Mouse (Mus musculus): ENCODE results near the gene Dip2b. TPM values are rescaled to one million over a fixed set of nuclear protein-coding genes. Genes with fewer than 3 reads are reported as not detected.

Gene Dip2b
- polyA plus RNA-seq, 1 experiment from 2014 or later, result 18.1 TPM

- peaks cover 6% of the 10 kb centered on the region; the same call in 1 of the 2 replicates for H3K36me3 ChIP-seq (ENCODE audit: insufficient read depth)
- no peaks in the 10 kb centered on the region for H3K27me3 ChIP-seq (ENCODE audit: insufficient read depth, low read length)
- H3K27ac ChIP-seq (ENCODE audit: low read depth), result no peak overlapping the region
- no peaks in the 10 kb centered on the region for H3K9me3 ChIP-seq (ENCODE audit: low read depth, low read length)
- DNase-seq (no peak), ATAC-seq (ENCODE audit: insufficient read depth) (no peak)
- no peak for TF ChIP-seq CTCF (IDR thresholded peaks at IDR 0.05; ENCODE audit: low read depth)
- H3K4me1 ChIP-seq (ENCODE audit: insufficient read depth), result no peaks in the 10 kb centered on the region
- no peak overlapping the region for H3K9ac ChIP-seq
- no peak overlapping the region for H3K4me3 ChIP-seq (ENCODE audit: low read depth, low read length)
- WGBS, result 64% methylated on average over 7 of the region's 7 CpGs
- no peak overlapping the region for H3K4me2 ChIP-seq
Measured at GRCm38 (mm10) chr15:100050940-100051339, 12.5 kb downstream of the Dip2b start.

- Histone ChIP-seq H3K36me3 (ENCODE audit: insufficient read depth) (peaks cover 6% of the 10 kb centered on the region; the same call in 1 of the 2 replicates), H3K4me2 (no peak overlapping the region), H3K9me3 (ENCODE audit: low read depth, low read length) (no peaks in the 10 kb centered on the region), H3K4me1 (ENCODE audit: insufficient read depth) (no peaks in the 10 kb centered on the region), H3K27ac (ENCODE audit: low read depth) (no peak overlapping the region; the same call in 1 of the 2 replicates), H3K4me3 (ENCODE audit: low read depth, low read length) (no peak overlapping the region), H3K27me3 (ENCODE audit: insufficient read depth, low read length) (no peaks in the 10 kb centered on the region), H3K9ac (no peak overlapping the region)
- ATAC-seq (ENCODE audit: insufficient read depth) (no peak), DNase-seq (no peak)
- no peak for TF ChIP-seq CTCF (IDR thresholded peaks at IDR 0.05; ENCODE audit: low read depth)
- 56% methylated on average over 3 of the region's 3 CpGs for WGBS
Measured at GRCm38 (mm10) chr15:100052726-100053125, 14.3 kb downstream of the Dip2b start.

- H3K27me3 ChIP-seq (ENCODE audit: insufficient read depth, low read length), result no peaks in the 10 kb centered on the region
- H3K4me1 ChIP-seq (ENCODE audit: insufficient read depth), result no peaks in the 10 kb centered on the region; the same call in 1 of the 2 replicates
- no peak overlapping the region for H3K9ac ChIP-seq
- no peak overlapping the region for H3K4me3 ChIP-seq (ENCODE audit: low read depth, low read length)
- DNase-seq, result no peak
- no peak overlapping the region for H3K4me2 ChIP-seq
- H3K9me3 ChIP-seq (ENCODE audit: low read depth, low read length), result no peaks in the 10 kb centered on the region
- no peaks in the 10 kb centered on the region for H3K36me3 ChIP-seq (ENCODE audit: insufficient read depth)
- ATAC-seq (ENCODE audit: insufficient read depth), result no peak
- no peak overlapping the region for H3K27ac ChIP-seq (ENCODE audit: low read depth)
- WGBS, result 87% methylated on average over 7 of the region's 7 CpGs
- no peak for TF ChIP-seq CTCF (IDR thresholded peaks at IDR 0.05; ENCODE audit: low read depth)
Measured at GRCm38 (mm10) chr15:100056397-100056908, 18.0 kb downstream of the Dip2b start.

- Histone ChIP-seq H3K9ac (no peak overlapping the region), H3K9me3 (ENCODE audit: low read depth, low read length) (no peaks in the 10 kb centered on the region), H3K4me2 (no peak overlapping the region), H3K36me3 (ENCODE audit: insufficient read depth) (no peaks in the 10 kb centered on the region), H3K4me3 (ENCODE audit: low read depth, low read length) (no peak overlapping the region), H3K27me3 (ENCODE audit: insufficient read depth, low read length) (no peaks in the 10 kb centered on the region), H3K27ac (ENCODE audit: low read depth) (no peak overlapping the region), H3K4me1 (ENCODE audit: insufficient read depth) (no peaks in the 10 kb centered on the region; the same call in 1 of the 2 replicates)
- 81% methylated on average over 3 of the region's 3 CpGs for WGBS
- ATAC-seq (ENCODE audit: insufficient read depth) (no peak), DNase-seq (no peak)
- TF ChIP-seq CTCF (IDR thresholded peaks at IDR 0.05; ENCODE audit: low read depth), result no peak
Measured at GRCm38 (mm10) chr15:100057698-100058097, 19.2 kb downstream of the Dip2b start.

GRCm38 (mm10) chr15:100058143-100058542 is 19.7 kb downstream of the Dip2b start:
- TF ChIP-seq CTCF (IDR thresholded peaks at IDR 0.05; ENCODE audit: low read depth), result no peak
- no peaks in the 10 kb centered on the region for H3K36me3 ChIP-seq (ENCODE audit: insufficient read depth)
- no peak overlapping the region for H3K9ac ChIP-seq
- H3K4me1 ChIP-seq (ENCODE audit: insufficient read depth), result no peaks in the 10 kb centered on the region; the same call in 1 of the 2 replicates
- H3K9me3 ChIP-seq (ENCODE audit: low read depth, low read length), result no peaks in the 10 kb centered on the region
- H3K27ac ChIP-seq (ENCODE audit: low read depth), result no peak overlapping the region
- ATAC-seq (ENCODE audit: insufficient read depth) (no peak), DNase-seq (no peak)
- H3K27me3 ChIP-seq (ENCODE audit: insufficient read depth, low read length), result no peaks in the 10 kb centered on the region
- 81% methylated on average over 3 of the region's 3 CpGs for WGBS
- H3K4me2 ChIP-seq, result no peak overlapping the region
- H3K4me3 ChIP-seq (ENCODE audit: low read depth, low read length), result no peak overlapping the region

GRCm38 (mm10) chr15:100058912-100059311 is 20.4 kb downstream of the Dip2b start:
- H3K9ac ChIP-seq, result no peak overlapping the region
- WGBS, result 46% methylated on average over 11 of the region's 11 CpGs
- no peak for DNase-seq
- no peak overlapping the region for H3K27ac ChIP-seq (ENCODE audit: low read depth)
- H3K4me1 ChIP-seq (ENCODE audit: insufficient read depth), result no peaks in the 10 kb centered on the region; the same call in 1 of the 2 replicates
- no peak overlapping the region for H3K4me2 ChIP-seq
- H3K4me3 ChIP-seq (ENCODE audit: low read depth, low read length), result no peak overlapping the region
- H3K27me3 ChIP-seq (ENCODE audit: insufficient read depth, low read length), result no peaks in the 10 kb centered on the region
- no peak for TF ChIP-seq CTCF (IDR thresholded peaks at IDR 0.05; ENCODE audit: low read depth)
- H3K9me3 ChIP-seq (ENCODE audit: low read depth, low read length), result no peaks in the 10 kb centered on the region
- ATAC-seq (ENCODE audit: insufficient read depth), result no peak
- H3K36me3 ChIP-seq (ENCODE audit: insufficient read depth), result no peaks in the 10 kb centered on the region

GRCm38 (mm10) chr15:100059626-100060311 is 21.3 kb downstream of the Dip2b start:
- ATAC-seq (ENCODE audit: insufficient read depth) (no peak), DNase-seq (no peak)
- WGBS, result 63% methylated on average over 7 of the region's 7 CpGs
- Histone ChIP-seq H3K9me3 (ENCODE audit: low read depth, low read length) (no peaks in the 10 kb centered on the region), H3K4me2 (no peak overlapping the region), H3K27ac (ENCODE audit: low read depth) (no peak overlapping the region), H3K36me3 (ENCODE audit: insufficient read depth) (no peaks in the 10 kb centered on the region), H3K27me3 (ENCODE audit: insufficient read depth, low read length) (no peaks in the 10 kb centered on the region), H3K9ac (no peak overlapping the region), H3K4me1 (ENCODE audit: insufficient read depth) (no peaks in the 10 kb centered on the region; the same call in 1 of the 2 replicates), H3K4me3 (ENCODE audit: low read depth, low read length) (no peak overlapping the region)
- TF ChIP-seq CTCF (IDR thresholded peaks at IDR 0.05; ENCODE audit: low read depth), result no peak

Data from lung, embryonic 14.5 days (tissue).